Mouse (Mus musculus) embryonic fibroblast, embryonic 13.5 days (primary cell): ENCODE data around the gene Serpinf2. TPM values are rescaled to one million over a fixed set of nuclear protein-coding genes. Genes with fewer than 3 reads are reported as not detected.
A peak's percentile ranks its signal among the peaks of the same experiment; 100 is the strongest.
"Not testable (repeated sequence)": the region's sequence is repeated elsewhere in the genome, so short reads cannot be mapped to it uniquely, and the experiment has no call there.

Experiments used
- H3K27ac ChIP-seq: 2 replicates; pipeline ENCODE4 v1.5.1; 2012; ENCODE audit warnings: low read length, control low read depth, inconsistent platforms; ENCODE audit not compliant: insufficient read depth
- H3K4me1 ChIP-seq: 2 replicates; pipeline ENCODE4 v1.6.1; 2011; ENCODE audit warnings: low read length; ENCODE audit not compliant: control insufficient read depth, insufficient read depth
- H3K4me3 ChIP-seq: 2 replicates; pipeline ENCODE4 v1.5.1; 2011; ENCODE audit warnings: mild to moderate bottlenecking, control low read depth, low read length; ENCODE audit not compliant: insufficient read depth
- CTCF ChIP-seq: IDR thresholded peaks from 2 replicates; pipeline ENCODE4 v1.5.1; 2011; ENCODE audit warnings: mild to moderate bottlenecking, control low read depth, low read length, moderate library complexity, borderline replicate concordance; ENCODE audit not compliant: insufficient read depth
- POLR2A ChIP-seq: IDR thresholded peaks from 2 replicates; pipeline ENCODE4 v1.6.1; 2011; ENCODE audit warnings: low read depth, mild to moderate bottlenecking, control low read depth, low read length, moderate library complexity
- polyA plus RNA-seq: library from polyadenylated mRNA; stranded (reverse); fragments of >200 nt; gene quantifications from 2 replicates; pipeline ENCODE4 v1.2.4, GENCODE M21; 2011; ENCODE audit warnings: low read depth; ENCODE audit not compliant: missing spikeins, insufficient read length

Serpinf2 gene
- polyA plus RNA-seq, 1 experiment: not detected

DNA sequence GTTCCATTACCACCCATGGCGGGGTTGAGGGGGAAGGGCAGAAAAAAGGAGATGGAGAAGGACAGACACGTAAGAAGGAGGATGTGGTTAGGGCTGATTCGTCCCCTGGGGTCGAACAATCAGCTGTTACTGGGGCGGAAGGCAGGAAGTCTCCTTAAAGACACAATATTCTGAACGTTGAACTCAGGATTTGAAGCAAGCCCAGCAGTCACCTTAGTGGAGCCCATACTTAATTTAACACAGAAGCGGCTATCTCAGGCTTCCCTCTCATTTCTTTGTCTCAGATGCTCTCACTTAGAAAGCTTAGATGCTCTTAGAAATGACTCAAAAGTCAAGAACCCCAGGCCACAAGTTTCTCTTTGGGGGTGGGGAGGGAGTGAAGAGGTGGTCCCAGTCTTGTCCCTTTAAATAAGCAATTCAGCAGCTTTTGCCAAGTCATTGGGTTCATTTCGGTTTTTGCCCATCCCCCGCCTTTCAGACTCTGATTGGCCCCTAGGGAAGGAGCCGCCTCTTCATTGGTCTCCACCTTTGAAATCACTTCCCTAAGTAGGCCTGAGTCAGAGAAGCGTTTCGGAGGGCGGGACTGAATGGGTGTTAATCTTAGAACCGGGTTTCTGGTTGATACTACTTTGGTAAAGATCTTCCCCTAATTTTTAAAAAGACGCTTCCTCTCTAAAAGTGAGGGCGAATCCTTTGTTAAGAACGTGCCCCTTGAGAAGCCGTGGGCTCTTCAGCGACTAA, 20.9 kb upstream of the Serpinf2 start:
- Histone ChIP-seq H3K27ac (peak overlapping the region; percentile 100), H3K4me3 (peak overlapping the region; percentile 57), H3K4me1 (peaks cover 22% of the 10 kb centered on the region)
- TF ChIP-seq POLR2A: peak; percentile 65
- no peak for TF ChIP-seq CTCF

DNA sequence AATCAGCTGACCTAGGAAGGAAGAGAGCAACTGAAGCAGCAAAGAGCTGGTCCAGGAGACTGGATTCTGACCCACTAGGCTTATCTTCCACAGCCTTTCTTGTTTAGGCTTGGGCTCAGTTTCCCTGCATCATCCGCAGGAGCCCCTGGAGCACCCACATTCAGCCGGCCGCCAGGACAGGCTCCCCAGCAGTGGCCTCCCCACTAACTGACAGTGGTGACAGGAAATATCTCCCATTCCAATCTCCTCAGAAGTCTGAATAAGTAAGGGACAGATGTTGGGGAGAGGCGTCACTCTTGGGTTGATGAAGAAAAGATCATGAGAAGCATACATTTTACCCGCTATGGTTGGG, 20.3 kb upstream of the Serpinf2 start:
- Histone ChIP-seq H3K4me3 (no peak overlapping the region), H3K4me1 (peaks cover 17% of the 10 kb centered on the region), H3K27ac (peak overlapping the region; percentile 100)
- TF ChIP-seq CTCF (no peak), POLR2A (no peak)

DNA sequence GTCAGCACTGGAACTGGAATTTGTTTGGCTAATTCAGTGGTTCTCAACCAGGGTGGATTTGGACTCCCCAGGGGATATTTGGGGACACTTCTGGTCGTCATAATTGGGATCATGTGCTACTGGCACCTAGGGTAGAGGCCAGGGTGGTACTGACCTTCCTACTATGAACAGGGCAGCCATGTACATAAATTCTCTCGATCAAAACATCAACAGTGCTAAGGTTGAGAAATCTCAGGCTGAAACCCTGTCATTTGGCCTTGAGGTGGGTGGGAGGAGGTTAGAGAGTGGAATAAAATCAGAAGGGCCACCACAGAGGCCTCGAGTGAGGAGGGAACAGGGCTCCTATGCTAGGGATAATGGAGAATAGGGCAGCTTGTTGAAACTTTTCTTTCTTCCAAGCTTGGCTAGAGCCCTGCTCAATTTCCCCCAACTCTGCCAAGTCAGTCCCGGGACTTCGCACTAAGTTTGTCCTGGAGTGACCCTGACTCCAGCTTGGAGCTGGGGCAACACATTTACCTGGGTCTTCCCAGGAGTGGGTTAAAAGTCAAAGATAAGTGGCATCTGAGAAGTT, 19.8 kb upstream of the Serpinf2 start:
- no peak overlapping the region for H3K4me3 ChIP-seq
- H3K4me1 ChIP-seq: peaks cover 14% of the 10 kb centered on the region
- peak overlapping the region; percentile 100 for H3K27ac ChIP-seq
- TF ChIP-seq POLR2A (no peak), CTCF (no peak)

DNA sequence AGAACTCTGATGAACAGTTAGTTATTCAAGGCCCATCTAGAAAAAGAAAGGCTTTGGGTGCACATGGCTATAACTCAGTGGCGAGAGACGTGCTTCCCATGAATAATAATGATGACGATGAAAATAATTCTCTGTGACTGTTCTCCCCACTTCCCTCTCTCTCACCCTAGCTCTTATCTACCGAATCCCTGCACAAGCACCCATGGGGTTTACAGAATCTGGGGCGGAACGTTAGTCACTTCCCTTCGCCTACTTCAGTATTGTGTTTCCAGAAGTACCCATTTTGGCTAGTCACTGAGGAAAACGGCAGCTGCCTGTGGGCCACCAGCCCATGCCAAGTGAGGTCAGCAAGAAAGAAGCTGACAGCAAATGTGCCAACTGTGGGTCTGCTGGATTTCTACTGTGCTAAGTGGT, 19.2 kb upstream of the Serpinf2 start:
- TF ChIP-seq CTCF (no peak), POLR2A (no peak)
- H3K4me3 ChIP-seq: no peak overlapping the region
- peaks cover 14% of the 10 kb centered on the region for H3K4me1 ChIP-seq
- peak overlapping the region; percentile 100 for H3K27ac ChIP-seq

DNA sequence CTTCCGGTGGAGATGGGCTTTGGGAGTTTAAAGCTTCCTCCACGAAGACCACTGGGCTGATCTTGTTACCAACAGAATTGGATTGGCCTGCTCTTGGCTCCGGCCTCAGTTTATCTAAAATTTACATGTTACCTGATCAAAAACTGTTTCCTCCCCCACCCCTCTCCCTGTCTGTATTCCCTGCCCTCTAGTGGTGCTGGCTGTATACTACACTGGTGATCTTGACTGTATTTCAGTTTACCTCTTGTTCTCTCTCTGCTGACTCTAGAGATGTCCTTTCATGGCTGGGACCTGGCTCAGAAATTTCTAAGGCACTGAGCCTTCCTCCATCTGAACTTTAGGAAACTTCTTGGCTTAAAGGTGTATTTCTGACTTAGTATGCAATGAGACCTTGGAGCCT, 18.8 kb upstream of the Serpinf2 start:
- TF ChIP-seq POLR2A (no peak), CTCF (no peak)
- Histone ChIP-seq H3K4me3 (no peak overlapping the region), H3K4me1 (peaks cover 14% of the 10 kb centered on the region), H3K27ac (peak overlapping the region; percentile 100)

DNA sequence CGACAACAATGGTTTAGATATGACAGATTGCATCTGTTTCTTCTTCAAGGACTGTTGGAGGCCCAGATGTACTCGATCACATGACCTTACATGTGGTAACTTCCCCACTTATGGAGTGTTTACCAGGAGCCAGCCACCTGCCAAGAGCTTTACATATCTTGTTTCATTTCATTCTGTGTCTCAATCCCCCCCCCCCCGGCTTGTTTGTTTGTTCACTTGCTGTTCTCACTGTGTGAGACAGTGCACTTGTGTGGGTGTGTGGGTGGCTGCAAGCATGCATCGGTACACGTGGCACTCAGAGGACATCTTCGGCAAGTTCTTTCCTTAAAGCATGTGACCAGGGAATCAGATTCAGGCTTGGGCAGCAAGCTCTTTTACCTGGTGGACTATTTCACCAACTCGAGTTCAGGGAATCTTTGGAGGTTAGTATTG, 17.1 kb upstream of the Serpinf2 start:
- Histone ChIP-seq H3K4me3 (no peak overlapping the region), H3K27ac (no peak overlapping the region)

DNA sequence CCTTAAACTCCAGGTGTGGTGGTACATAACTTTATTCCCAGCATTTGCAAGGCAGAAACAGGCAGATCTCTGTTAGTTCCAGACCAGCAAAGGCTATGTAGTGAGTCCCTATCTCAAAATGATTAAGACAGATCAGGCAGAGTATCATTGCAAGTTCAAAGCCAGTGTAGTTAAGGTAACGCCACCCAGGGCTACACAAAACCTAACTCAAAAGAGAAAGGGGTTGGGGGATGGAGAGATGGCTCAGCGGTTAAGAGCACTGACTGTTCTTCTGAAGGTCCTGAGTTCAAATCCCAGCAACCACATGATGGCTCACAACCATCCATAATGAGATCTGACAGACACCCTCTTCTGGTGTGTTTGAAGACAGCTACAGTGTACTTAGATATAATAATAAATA, 16.6 kb upstream of the Serpinf2 start:
- not testable (repeated sequence) for H3K4me3 ChIP-seq, H3K27ac ChIP-seq
- H3K4me1 ChIP-seq: peaks cover 14% of the 10 kb centered on the region

More for the DNA sequence above, 17.1 kb upstream of the Serpinf2 start:
- peaks cover 14% of the 10 kb centered on the region for H3K4me1 ChIP-seq
- no peak for TF ChIP-seq CTCF
- no peak for TF ChIP-seq POLR2A

DNA sequence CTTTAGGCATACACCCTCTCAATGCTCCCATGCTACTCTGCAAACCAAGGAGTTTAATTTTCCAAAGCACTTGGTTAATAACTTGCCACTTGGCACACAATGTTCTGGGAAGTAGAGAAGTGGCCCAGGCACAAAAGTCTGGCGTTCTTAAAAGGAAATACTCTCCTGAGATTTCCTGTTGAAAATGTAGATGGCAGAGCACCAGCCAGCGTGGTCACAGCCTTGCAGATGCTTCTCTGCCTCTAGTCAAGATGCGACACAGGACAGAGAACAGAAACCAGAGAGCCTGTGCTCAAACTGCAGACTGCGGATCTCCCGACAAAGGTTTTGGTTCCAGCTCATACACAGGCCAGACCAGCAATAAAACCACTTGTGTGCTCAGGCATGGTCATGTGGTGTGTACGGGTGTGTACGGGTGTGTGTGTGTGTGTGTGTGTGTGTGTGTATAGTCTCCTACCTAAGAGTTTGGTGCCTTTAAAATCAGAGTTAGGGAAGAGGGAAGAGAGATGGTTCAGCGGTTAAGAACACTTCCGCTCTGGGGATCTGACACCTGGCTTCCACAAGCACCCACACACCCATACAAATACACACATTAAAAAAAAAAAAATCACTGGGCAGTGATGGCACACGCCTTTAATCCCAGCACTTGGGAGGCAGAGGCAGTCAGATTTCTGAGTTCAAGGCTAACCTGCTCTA, 15.8 kb upstream of the Serpinf2 start:
- Histone ChIP-seq H3K4me1 (peaks cover 14% of the 10 kb centered on the region), H3K27ac (0 out of 2 replicates have a peak overlapping the region, but pooled peaks have one; percentile 36), H3K4me3 (no peak overlapping the region)
- TF ChIP-seq POLR2A (no peak; the same call in 1 of the 2 replicates), CTCF (no peak)

DNA sequence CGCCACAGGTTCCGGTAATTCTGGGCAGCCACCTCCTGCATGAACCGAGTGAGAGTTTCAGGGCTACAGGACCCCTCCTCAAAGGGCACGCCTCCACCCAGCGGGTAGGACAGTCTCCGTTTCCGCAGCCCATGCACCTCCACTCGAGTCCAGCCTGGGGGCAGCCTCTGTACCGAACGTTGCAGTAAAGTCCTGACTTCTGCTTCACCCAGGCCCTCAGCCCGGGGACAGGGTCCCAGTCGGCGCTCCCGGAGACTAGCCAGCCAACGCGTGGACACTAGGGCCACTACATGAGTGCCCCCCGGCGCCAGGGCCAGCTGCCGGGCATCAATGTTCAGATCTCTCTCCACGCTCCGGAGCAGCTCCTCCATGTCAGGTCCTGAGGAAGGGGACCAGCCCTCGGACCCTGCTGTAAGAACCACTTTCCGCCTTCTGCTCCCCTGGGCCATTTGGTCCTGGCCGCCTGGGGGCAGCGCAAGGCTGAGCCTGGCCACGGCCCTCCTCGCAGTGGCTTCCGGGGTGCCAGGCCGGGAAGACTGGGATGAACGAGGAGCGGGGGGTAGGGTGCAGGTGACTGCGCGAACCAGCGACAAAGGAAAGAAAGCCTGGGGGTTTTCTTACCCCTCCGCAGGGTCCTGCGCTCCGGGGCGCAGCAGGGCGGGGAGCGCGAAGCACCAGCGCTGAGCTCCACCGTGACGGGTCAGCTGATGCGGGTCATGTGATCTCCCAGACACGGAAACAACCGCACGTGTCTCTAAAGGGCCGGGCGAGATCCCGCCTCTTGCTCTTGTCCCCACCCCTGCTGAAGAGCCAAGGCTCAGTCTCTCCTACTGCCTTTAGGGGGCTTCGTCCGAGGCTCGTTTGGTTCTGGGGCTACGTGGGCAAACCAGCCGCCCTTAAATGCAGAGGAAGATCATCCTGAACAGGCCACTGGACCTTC, 14.9 kb upstream of the Serpinf2 start, which contains the start of gene Wdr81:
Gene Wdr81, minus strand, starts transcription at position 727 of the 940 bp plus-strand sequence.
- Histone ChIP-seq H3K4me3 (peak within 1 kb of the TSS; percentile 70), H3K27ac (0 out of 2 replicates have a peak within 1 kb of the TSS, but pooled peaks have one; percentile 36), H3K4me1 (peaks cover 7% of the 10 kb centered on the region)
- TF ChIP-seq CTCF (peak; percentile 46; the same call in 1 of the 2 replicates), POLR2A (peak; percentile 65)
